Mouse (Mus musculus) ES-Bruce4 (cell line): ENCODE measurements around the gene Cdc14a. TPM values are rescaled to one million over a fixed set of nuclear protein-coding genes. Genes with fewer than 3 reads are reported as not detected.

Experiments used
- H3K27ac ChIP-seq: 2 replicates; pipeline ENCODE4 v1.5.1; 2012; ENCODE audit warnings: low read length, inconsistent platforms; ENCODE audit not compliant: insufficient read depth
- H3K27me3 ChIP-seq: 2 replicates; pipeline ENCODE4 v1.6.1; 2012; ENCODE audit warnings: mild to moderate bottlenecking, low read length, inconsistent platforms; ENCODE audit not compliant: control insufficient read depth, poor library complexity, insufficient read depth, severe bottlenecking
- H3K36me3 ChIP-seq: 2 replicates; pipeline ENCODE4 v1.6.1; 2012; ENCODE audit warnings: inconsistent platforms, mild to moderate bottlenecking, low read length, moderate library complexity; ENCODE audit not compliant: control insufficient read depth, poor library complexity, insufficient read depth, severe bottlenecking
- H3K4me1 ChIP-seq: one replicate; pipeline ENCODE4 v1.8.1; 2011; ENCODE audit warnings: low read length; ENCODE audit not compliant: control insufficient read depth, insufficient read depth
- H3K4me3 ChIP-seq: 2 replicates; pipeline ENCODE4 v1.5.1; 2011; ENCODE audit warnings: low read depth, mild to moderate bottlenecking, low read length
- H3K9ac ChIP-seq: 2 replicates; pipeline ENCODE4 v1.6.1; 2012; ENCODE audit warnings: low read depth, mild to moderate bottlenecking, inconsistent platforms; ENCODE audit not compliant: poor library complexity, severe bottlenecking
- H3K9me3 ChIP-seq: replicated peaks from 2 replicates; pipeline ENCODE4 v1.6.1; 2012; ENCODE audit warnings: mild to moderate bottlenecking, low read length, inconsistent platforms; ENCODE audit not compliant: control insufficient read depth, poor library complexity, insufficient read depth, severe bottlenecking
- CTCF ChIP-seq: IDR thresholded peaks from one replicate; pipeline ENCODE4 v1.8.1; 2011; ENCODE audit warnings: low read depth, low read length
- EP300 ChIP-seq: IDR thresholded peaks from 2 replicates; pipeline ENCODE4 v1.6.1; 2011; ENCODE audit warnings: low read depth, low read length; ENCODE audit not compliant: insufficient read depth
- POLR2A ChIP-seq: IDR thresholded peaks from one replicate; pipeline ENCODE4 v1.8.1; 2011; ENCODE audit warnings: low read length; ENCODE audit not compliant: insufficient read depth
- polyA plus RNA-seq: library from polyadenylated mRNA; stranded (reverse); fragments of >200 nt; gene quantifications from 2 replicates; pipeline ENCODE4 v1.2.4, GENCODE M21; 2011; ENCODE audit warnings: low read depth; ENCODE audit not compliant: missing spikeins, insufficient read depth, insufficient read length

Gene Cdc14a
- polyA plus RNA-seq, 1 experiment: 3.6 TPM

GRCm38 (mm10) chr3:116253077-116253531, 170.7 kb downstream of the Cdc14a start, which contains the start of gene Gpr88:
TSS of gene Gpr88 (minus strand) at chr3:116253503.
- peaks cover 3% of the 10 kb centered on the region for H3K27me3 ChIP-seq
- H3K9me3 ChIP-seq: no peaks in the 10 kb centered on the region
- H3K4me3 ChIP-seq: peak within 1 kb of the TSS; percentile 40
- H3K9ac ChIP-seq: no peak within 1 kb of the TSS
- no peak for TF ChIP-seq CTCF
- no peak within 1 kb of the TSS for H3K27ac ChIP-seq
- no peaks in the 10 kb centered on the region for H3K36me3 ChIP-seq
- H3K4me1 ChIP-seq: no peaks in the 10 kb centered on the region

- Histone ChIP-seq H3K9me3 (no peaks in the 10 kb centered on the region), H3K36me3 (no peaks in the 10 kb centered on the region), H3K27ac (no peak overlapping the region), H3K4me1 (no peaks in the 10 kb centered on the region), H3K27me3 (peaks cover 3% of the 10 kb centered on the region), H3K4me3 (peak overlapping the region; percentile 40), H3K9ac (no peak overlapping the region)
- TF ChIP-seq POLR2A (no peak), CTCF (no peak), EP300 (no peak)
Observed at GRCm38 (mm10) chr3:116252255-116253040, 171.4 kb downstream of the Cdc14a start.

- no peak overlapping the region for H3K27ac ChIP-seq
- peaks cover 3% of the 10 kb centered on the region for H3K27me3 ChIP-seq
- H3K4me1 ChIP-seq: no peaks in the 10 kb centered on the region
- peak overlapping the region; percentile 40 for H3K4me3 ChIP-seq
- H3K36me3 ChIP-seq: no peaks in the 10 kb centered on the region
- TF ChIP-seq EP300 (no peak), CTCF (no peak), POLR2A (no peak)
- peak overlapping the region; percentile 2; the same call in 1 of the 2 replicates for H3K9ac ChIP-seq
- no peaks in the 10 kb centered on the region for H3K9me3 ChIP-seq
Observed at GRCm38 (mm10) chr3:116251481-116252254, 172.2 kb downstream of the Cdc14a start.

DNA sequence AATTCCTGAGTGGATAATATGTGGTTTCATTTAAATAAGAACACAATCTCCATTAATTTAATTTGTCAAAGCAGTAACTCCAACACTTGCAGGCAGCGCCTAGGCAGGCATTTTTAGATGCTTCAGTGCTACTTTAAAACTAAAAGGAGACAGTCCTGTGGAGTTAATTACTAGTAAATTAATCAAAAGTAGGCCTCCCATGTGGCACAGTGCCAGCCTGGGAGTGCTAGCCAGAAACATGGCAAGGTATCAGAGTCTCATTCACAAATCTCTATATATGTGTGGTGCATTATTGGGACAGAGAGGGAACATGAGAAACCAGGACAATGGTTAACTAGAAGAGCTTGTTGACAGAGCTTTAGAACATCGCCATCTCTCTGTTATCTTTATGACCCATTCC, 174.8 kb downstream of the Cdc14a start:
- Histone ChIP-seq H3K27ac (no peak overlapping the region), H3K27me3 (peaks cover 3% of the 10 kb centered on the region), H3K4me1 (no peaks in the 10 kb centered on the region), H3K36me3 (no peaks in the 10 kb centered on the region), H3K9ac (no peak overlapping the region), H3K4me3 (no peak overlapping the region), H3K9me3 (no peaks in the 10 kb centered on the region)
- TF ChIP-seq EP300 (no peak), CTCF (no peak), POLR2A (no peak)

GRCm38 (mm10) chr3:116244476-116244875, 179.4 kb downstream of the Cdc14a start:
- no peak overlapping the region for H3K9ac ChIP-seq
- no peaks in the 10 kb centered on the region for H3K27me3 ChIP-seq
- H3K4me1 ChIP-seq: no peaks in the 10 kb centered on the region
- H3K36me3 ChIP-seq: no peaks in the 10 kb centered on the region
- no peak overlapping the region for H3K4me3 ChIP-seq
- no peak overlapping the region for H3K27ac ChIP-seq
- H3K9me3 ChIP-seq: no peaks in the 10 kb centered on the region
- TF ChIP-seq CTCF (no peak), EP300 (no peak), POLR2A (no peak)

DNA sequence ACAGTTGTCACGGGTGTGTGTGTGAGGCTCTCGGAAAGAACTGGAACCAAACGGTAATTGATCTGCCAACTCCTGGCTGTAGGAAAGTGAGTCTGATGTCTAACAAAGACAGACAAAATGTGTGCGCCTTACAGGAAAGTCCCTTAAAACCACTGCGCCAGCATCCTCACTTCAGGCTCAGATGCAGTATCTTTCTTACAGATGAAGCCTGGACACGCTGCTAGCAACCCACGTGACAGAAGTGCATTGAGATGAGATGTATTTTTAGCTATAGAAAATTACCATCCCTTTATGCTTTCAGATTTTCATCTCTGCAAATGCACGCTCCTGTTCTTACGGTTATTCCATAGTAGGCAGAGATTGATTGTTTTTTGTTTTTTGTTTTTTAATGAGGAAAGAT, 181.1 kb downstream of the Cdc14a start:
- H3K27ac ChIP-seq: no peak overlapping the region
- no peaks in the 10 kb centered on the region for H3K36me3 ChIP-seq
- no peaks in the 10 kb centered on the region for H3K9me3 ChIP-seq
- H3K4me3 ChIP-seq: no peak overlapping the region
- no peaks in the 10 kb centered on the region for H3K27me3 ChIP-seq
- H3K9ac ChIP-seq: no peak overlapping the region
- TF ChIP-seq CTCF (no peak), POLR2A (no peak), EP300 (no peak)
- no peaks in the 10 kb centered on the region for H3K4me1 ChIP-seq
